Mouse (Mus musculus) monocyte, adult 5-6 weeks (primary cell): ENCODE measurements around the gene Dyrk2. TPM values are rescaled to one million over a fixed set of nuclear protein-coding genes. Genes with fewer than 3 reads are reported as not detected.
A peak's percentile ranks its signal among the peaks of the same experiment; 100 is the strongest.

ENCODE experiments used
- ATAC-seq: fragments of 153-309, 156-312 bp; replicated peaks from 2 replicates; pipeline ENCODE4 v1.8.0; 2017; ENCODE audit warnings: mild to moderate bottlenecking; ENCODE audit not compliant: low TSS enrichment, insufficient number of reproducible peaks, severe bottlenecking, poor library complexity, low FRiP score
- total RNA-seq: library from RNA; stranded (forward); fragments of 200-1000, 200-491, 200-594 nt; gene quantifications from 3 replicates; pipeline ENCODE4 v1.2.3, GENCODE M21; 2017

The Dyrk2 gene
- total RNA-seq, 1 experiment from 2014 or later, result 61.5 TPM

DNA sequence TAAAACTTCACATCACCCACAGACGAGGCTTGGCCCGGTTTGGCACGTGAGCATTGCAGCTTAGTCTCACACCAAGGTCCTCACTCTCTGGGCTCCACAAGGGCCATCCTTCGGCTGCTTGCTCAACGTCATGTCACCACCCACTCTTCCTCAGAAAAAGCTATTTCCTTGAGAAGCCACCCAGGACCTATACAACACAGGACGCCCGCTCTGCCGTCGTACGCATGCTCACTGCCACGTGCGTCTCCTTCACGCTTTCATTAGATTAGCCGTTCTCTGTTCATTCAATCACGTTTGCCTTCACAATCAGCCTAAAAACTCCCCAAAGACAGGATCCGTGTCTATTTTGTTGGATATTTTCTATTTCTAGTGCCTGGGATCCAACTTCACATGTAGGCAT, 17.5 kb downstream of the Dyrk2 start:
- ATAC-seq, result no peak

DNA sequence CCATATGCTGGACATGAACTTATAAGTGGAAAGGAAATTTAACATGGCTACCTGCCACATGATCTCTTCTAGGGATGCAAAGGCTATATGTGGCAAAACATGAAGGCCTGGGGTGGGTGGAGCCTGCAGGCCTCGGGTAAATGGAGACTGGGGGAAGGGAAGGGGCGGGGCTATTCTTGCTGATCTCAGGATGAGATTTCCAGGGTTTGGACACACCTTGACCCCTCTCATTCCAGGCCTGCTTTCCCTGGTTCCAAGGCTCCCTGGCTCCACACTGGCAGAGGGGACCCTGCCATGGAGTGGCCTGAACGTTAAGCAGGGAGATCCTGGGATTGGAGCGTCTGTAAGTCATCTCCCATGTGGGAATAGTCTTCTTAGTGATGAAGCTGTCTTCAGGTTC, 21.5 kb downstream of the Dyrk2 start:
- no peak for ATAC-seq

DNA sequence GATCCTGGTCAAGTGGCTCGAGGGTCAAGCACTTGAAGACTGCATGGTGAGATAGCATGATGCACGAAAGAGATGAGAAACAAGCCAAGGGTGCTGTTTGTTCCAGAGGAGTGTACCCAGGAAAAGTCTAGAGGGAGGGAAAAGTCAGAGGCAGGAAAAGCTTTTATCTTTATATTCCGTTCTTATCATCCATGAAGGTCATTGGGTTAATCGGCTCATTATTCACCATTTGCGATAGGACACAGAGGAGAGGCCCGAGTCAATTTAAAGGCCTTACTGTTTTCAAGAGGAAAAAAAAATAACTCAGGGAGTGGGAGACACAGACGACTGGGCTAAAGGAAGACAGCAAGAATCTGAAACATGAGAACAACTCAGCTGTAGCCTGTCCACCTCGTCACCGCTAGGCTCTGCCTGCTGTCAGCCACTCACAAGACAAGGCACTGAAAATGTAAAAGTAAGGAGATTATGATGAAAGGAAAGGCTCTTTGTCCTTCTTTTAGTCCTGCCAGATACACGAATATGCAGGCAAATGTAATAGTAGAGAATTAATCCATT, 22.9 kb downstream of the Dyrk2 start:
- ATAC-seq, result no peak

DNA sequence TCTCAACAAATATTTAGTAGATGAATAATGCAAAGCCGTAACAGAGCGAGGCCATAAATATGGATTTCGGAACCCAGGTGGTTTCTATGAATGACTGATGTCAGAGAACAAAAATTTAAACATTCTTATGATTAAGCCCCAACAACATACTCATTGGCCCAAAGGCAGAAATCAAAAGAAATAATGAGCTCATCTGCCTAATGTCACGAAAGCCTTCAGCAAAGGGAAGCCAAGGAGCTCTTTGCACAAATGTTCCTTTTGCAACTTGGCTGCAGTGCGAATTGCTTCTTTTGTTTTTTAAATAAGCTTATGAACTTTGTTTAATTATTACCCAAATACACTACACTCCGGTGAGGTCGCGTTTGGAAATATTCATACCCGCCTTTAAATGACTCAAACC, 29.4 kb downstream of the Dyrk2 start:
- no peak for ATAC-seq

DNA sequence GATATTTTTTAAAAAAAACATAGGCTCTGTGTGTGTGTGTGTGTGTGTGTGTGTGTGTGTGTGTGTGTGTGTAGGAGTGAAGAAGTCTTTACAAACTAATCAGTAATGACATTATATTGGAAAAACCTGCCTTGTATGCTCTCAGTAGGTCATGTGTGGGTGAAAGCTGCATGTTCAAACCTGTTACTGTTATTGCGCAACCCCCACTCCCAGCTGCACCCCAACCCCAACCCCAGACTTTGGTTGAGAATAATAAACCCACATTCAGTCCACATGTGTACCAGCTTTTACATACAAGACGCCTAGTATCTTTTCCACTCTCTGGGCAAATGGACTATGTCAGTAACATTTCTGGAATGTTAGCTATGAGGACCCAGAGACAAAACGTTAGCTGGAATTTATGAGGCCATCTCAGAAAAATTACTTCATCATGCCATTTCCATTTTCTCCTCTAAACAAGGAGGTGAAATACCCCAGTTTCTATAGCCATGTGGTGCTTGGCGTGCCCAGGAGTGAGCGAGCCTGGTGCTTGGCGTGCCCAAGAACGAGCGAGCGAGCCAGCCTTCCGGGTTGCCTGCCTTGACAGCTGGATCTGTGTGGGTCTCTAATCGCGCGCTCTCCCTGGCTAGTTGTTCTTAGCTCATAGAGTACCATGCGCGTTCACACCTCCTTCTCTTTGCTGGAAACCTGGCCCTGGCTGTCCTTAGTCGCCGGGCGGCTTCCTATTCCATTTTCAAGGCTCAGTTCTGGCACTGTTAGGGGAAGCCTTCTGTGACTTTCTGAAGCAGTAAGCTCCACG, 30.5 kb downstream of the Dyrk2 start:
- ATAC-seq, result no peak

DNA sequence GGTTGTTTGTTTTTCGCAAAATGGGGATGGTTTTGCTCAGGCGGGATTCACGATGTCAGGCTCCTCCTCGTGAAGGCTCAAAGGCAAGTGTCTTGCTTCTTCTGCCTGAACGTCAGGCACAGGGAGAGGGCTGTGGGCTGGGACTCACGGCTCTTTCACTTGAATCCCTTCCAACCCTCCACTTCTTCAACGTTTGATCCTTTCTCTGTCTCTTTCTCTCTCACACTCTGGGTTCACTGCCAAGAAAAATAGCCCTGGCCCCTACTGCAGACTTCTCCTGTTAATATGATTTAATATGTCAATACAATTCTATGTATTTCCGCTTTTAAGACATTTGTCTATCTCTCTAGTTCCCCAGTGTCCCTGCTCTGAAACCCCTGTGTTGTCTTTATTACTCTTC, 32.4 kb downstream of the Dyrk2 start:
- ATAC-seq, result no peak

DNA sequence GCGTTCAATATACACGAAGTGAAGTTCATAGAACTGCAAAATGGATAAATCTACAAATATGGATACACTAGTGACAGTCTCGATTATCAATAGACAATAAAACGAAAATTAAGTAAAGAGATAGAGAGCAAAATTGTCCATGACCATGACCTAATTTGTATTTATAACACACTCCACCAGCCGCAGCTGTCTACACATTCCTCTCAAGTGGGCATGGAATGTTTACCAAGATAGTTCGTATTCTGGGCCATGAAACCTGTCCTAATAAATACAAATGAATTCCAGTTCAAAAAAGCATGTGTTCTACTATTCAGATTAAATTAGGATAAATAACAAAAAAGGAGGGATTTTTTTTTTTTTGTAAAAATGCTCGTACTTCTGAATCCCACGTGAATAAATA, 38.8 kb downstream of the Dyrk2 start:
- no peak for ATAC-seq

DNA sequence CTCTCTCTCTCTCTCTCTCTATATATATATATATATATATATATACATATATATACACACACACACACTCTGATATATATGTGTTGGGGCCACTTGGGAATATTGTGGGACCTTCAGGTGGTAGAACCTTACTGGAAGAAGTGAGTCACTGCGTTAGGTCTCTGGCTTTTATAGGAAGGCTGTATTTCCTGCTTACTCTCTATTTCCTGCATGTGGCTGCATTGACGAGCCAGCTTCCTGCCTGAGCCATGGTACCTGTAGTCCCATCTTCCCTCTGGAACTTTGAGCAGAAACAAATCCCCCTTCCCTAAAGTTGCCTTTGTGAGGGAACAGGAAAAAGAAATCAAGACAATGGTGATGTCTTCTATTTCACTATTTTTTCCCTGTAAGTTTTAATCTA, 40.4 kb downstream of the Dyrk2 start:
- ATAC-seq, result no peak

DNA sequence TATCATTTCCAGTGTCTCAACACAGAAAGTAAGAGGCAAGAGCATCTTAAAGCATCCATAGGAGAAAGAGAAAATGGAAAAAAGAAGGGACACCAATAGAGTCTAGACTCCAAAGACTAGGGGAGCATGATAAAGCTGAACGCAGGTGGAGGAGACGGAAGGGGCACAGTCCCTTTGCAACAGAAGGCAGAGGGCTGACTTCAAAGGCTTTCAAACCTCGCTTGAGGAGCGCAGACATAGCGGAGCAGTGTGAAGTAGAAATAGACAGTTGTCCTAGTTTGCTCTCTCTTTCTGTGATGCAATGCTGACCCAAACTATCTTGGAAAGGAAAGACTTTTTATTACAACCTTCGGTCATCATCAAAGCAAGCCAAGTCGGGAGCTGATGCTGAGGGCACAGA, 42.9 kb downstream of the Dyrk2 start:
- ATAC-seq, result no peak

DNA sequence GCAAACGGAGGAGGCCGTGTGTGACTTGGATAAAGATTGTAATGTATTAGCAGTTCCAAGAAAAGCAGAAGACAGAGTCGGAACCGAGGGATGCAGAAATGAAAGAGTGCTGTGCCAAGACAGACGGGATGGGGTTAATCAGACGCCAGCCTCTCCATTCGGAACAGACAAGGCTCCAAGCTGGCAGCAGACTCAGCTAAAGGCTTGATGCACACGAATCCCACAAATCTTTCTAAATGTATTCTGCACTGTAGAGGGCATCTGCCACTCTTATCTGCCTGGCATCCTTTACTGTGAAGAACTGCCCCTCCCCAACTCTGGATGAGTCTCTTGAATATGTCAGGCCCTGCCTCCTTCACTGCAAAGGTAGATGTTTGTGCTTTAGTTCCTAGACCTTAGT, 45.2 kb downstream of the Dyrk2 start:
- ATAC-seq, result no peak

DNA sequence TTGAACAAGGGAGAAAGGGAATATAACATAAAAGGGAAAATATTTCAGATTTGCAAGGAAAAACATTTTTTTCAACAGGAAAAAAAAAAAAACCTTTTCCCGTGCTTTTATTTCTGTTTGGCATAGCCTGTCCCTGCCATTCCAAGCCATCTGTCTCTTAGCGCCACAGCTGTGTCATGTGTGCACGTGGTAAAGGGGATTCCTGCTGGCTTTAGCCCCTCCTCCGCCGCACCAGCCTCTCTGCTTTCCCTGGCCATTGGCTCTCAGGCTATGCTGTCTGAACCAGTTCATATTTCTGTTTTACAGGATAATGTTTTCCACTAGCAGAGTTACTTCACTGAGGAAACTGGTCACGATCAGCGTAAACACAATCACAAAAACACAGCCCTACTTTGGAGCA, 49.1 kb downstream of the Dyrk2 start:
- no peak for ATAC-seq

DNA sequence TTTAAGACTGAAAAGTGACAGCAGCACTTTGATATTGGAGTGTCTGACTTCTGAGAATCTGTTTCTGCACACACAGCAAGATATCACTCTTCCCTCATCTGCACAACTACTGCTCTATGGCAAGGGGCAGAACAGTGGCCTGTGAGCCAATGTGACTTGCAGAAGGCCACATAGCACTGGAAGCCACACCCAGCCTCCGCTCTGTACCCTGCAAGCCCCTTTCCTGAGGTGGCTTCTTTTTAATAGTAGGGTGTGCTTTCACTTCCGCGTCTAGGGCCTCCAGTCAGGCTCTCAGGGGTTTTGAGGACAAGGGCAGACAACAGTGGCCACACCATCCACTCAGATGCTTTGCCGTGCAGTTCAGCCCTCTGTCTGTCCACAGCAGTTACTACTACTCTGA, 50.2 kb downstream of the Dyrk2 start:
- peak; percentile 66 for ATAC-seq

DNA sequence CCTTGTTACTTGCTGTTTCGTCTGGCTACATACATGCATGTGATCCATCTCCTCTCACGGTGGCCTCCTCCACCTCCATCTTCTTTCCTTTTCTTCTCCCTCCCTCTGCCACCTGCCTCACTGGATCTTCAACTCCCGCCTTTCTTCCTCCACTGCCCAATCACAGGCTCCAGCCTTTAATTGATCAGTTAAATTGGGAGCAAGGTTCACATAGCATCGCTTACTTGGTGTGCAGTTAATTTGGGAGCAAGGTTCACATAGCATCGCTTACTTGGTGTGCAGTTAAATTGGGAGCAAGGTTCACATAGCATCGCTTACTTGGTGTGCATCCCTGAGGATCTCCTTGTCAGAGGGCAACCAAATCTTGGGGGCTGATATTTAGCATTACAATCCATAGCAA, 52.9 kb downstream of the Dyrk2 start:
- ATAC-seq, result no peak

DNA sequence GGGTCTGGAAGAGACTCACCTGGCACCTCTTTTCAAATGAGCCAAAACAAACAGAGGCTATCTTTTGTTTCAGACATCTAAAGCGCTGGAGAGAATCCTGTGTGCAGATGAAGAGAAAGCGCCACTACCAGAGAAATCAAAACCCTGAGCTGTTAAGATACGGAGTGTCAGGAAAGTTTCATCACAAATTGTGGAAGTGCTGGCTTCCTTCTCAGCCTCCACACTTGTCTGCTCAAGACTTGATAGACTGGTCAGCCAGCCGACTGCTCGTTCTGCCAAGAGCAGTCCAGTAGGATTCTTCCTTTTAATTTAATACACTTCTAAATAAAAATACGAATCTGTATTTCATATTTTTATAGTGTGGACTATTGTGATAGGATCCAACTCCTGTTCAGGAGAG, 58.1 kb downstream of the Dyrk2 start:
- ATAC-seq, result no peak

DNA sequence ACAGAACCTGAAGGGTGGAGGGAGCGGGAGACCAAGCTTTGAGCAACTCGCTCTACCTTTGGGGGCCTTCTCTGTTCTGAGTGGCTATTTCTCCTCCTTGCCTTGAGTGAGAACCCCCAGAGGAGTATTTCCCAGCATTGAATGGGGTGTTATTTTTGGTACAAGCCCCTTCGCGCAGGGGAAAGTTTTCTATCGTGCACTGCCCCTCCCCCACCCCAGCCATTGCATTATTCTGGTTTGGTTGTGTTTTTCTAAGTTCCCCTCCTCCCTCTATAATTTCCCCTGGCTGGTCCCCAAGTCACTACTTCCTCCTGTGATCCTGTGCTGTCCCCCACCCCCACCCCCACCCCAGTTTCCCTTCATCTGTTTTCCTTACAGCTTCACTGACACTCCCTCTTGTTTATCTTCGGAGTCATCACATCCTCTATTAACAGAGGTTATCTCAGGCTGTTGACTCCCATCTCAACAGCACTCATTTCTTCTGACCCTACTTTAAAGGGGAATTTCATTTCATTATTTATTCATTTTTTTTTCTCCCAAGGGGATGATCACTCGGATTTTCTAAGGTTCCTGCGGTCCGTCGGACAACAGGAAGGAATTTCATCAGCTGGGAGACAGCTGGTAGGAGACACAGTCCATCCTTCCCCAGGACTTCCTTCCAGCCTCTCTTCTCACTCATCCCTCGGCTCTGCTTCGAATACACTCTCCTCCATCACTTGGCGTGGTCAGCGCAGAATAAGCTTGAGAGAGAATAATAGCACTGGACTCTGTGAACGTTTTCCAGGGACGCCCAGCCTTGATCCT, 58.9 kb downstream of the Dyrk2 start:
- ATAC-seq, result peak; percentile 66
